Mouse (Mus musculus): ENCODE results near the gene Rel. TPM values are rescaled to one million over a fixed set of nuclear protein-coding genes. Genes with fewer than 3 reads are reported as not detected.
A peak's percentile ranks its signal among the peaks of the same experiment; 100 is the strongest.
"Not testable (repeated sequence)": the region's sequence is repeated elsewhere in the genome, so short reads cannot be mapped to it uniquely, and the experiment has no call there.

Gene Rel
- polyA plus RNA-seq (2016; fragmentation: Nextera tagmentation; extraction: Ambion mirVana): 1.2 and 1.8 TPM in 2 replicates

GRCm38 (mm10) chr11:23770760-23771506 lies at the start of gene Rel:
Gene Rel (minus strand): TSS chr11:23770970.
- WGBS: under 1% methylated on average over 72 of the region's 88 CpGs
- no peaks in the 10 kb centered on the region for H3K27me3 ChIP-seq (ENCODE audit: insufficient read depth, poor library complexity, severe bottlenecking)
- H3K27ac ChIP-seq: peak within 1 kb of the TSS; percentile 95
- H3K4me1 ChIP-seq: peaks cover 5% of the 10 kb centered on the region; the same call in 1 of the 2 replicates
- H3K9me3 ChIP-seq: no peaks in the 10 kb centered on the region
- DNase-seq (ENCODE audit: low spot score): peak; percentile 93
- peak within 1 kb of the TSS; percentile 79 for H3K4me3 ChIP-seq
- H3K36me3 ChIP-seq: no peaks in the 10 kb centered on the region

- Histone ChIP-seq H3K27ac (no peak overlapping the region), H3K27me3 (ENCODE audit: insufficient read depth, poor library complexity, severe bottlenecking) (no peaks in the 10 kb centered on the region), H3K9me3 (no peaks in the 10 kb centered on the region), H3K4me1 (no peaks in the 10 kb centered on the region), H3K36me3 (no peaks in the 10 kb centered on the region), H3K4me3 (no peak overlapping the region)
- WGBS: 76% methylated on average over 1 of the region's 1 CpGs
- no peak for DNase-seq (ENCODE audit: low spot score)
Observed at GRCm38 (mm10) chr11:23818745-23819144, 48.0 kb upstream of the Rel start.

GRCm38 (mm10) chr11:23810741-23811140 lies 40.0 kb upstream of the Rel start:
- Histone ChIP-seq H3K27me3 (ENCODE audit: insufficient read depth, poor library complexity, severe bottlenecking) (no peaks in the 10 kb centered on the region), H3K9me3 (no peaks in the 10 kb centered on the region), H3K4me1 (0 out of 2 replicates have a peak, but pooled peaks cover under 1% of the 10 kb centered on the region), H3K4me3 (no peak overlapping the region), H3K36me3 (no peaks in the 10 kb centered on the region), H3K27ac (no peak overlapping the region)
- no peak for DNase-seq (ENCODE audit: low spot score)
- WGBS: 39% methylated on average over 2 of the region's 2 CpGs

GRCm38 (mm10) chr11:23805716-23806115 lies 34.9 kb upstream of the Rel start:
- no peak overlapping the region for H3K27ac ChIP-seq
- no peaks in the 10 kb centered on the region for H3K9me3 ChIP-seq
- DNase-seq (ENCODE audit: low spot score): no peak
- H3K4me3 ChIP-seq: no peak overlapping the region
- no peaks in the 10 kb centered on the region; the same call in 1 of the 2 replicates for H3K27me3 ChIP-seq (ENCODE audit: insufficient read depth, poor library complexity, severe bottlenecking)
- H3K36me3 ChIP-seq: no peaks in the 10 kb centered on the region
- 0 out of 2 replicates have a peak, but pooled peaks cover 5% of the 10 kb centered on the region for H3K4me1 ChIP-seq
- 54% methylated on average over 3 of the region's 3 CpGs for WGBS

GRCm38 (mm10) chr11:23803136-23803535 lies 32.4 kb upstream of the Rel start:
- no peaks in the 10 kb centered on the region for H3K36me3 ChIP-seq
- H3K27ac ChIP-seq: no peak overlapping the region
- 0 out of 2 replicates have a peak, but pooled peaks cover 5% of the 10 kb centered on the region for H3K4me1 ChIP-seq
- DNase-seq (ENCODE audit: low spot score): no peak
- no peaks in the 10 kb centered on the region for H3K9me3 ChIP-seq
- no peaks in the 10 kb centered on the region; the same call in 1 of the 2 replicates for H3K27me3 ChIP-seq (ENCODE audit: insufficient read depth, poor library complexity, severe bottlenecking)
- no peak overlapping the region for H3K4me3 ChIP-seq
- 76% methylated on average over 7 of the region's 7 CpGs for WGBS

- H3K27me3 ChIP-seq (ENCODE audit: insufficient read depth, poor library complexity, severe bottlenecking): no peaks in the 10 kb centered on the region; the same call in 1 of the 2 replicates
- WGBS: 74% methylated on average over 1 of the region's 1 CpGs
- H3K4me1 ChIP-seq: 0 out of 2 replicates have a peak, but pooled peaks cover 5% of the 10 kb centered on the region
- no peaks in the 10 kb centered on the region for H3K36me3 ChIP-seq
- H3K9me3 ChIP-seq: no peaks in the 10 kb centered on the region
- DNase-seq (ENCODE audit: low spot score): no peak
- H3K27ac ChIP-seq: no peak overlapping the region
- no peak overlapping the region for H3K4me3 ChIP-seq
Observed at GRCm38 (mm10) chr11:23802256-23802655, 31.5 kb upstream of the Rel start.

GRCm38 (mm10) chr11:23801851-23802250 lies 31.1 kb upstream of the Rel start:
- Histone ChIP-seq H3K4me3 (no peak overlapping the region), H3K36me3 (no peaks in the 10 kb centered on the region), H3K9me3 (no peaks in the 10 kb centered on the region), H3K4me1 (0 out of 2 replicates have a peak, but pooled peaks cover 5% of the 10 kb centered on the region), H3K27ac (no peak overlapping the region), H3K27me3 (ENCODE audit: insufficient read depth, poor library complexity, severe bottlenecking) (no peaks in the 10 kb centered on the region; the same call in 1 of the 2 replicates)
- 72% methylated on average over 7 of the region's 7 CpGs for WGBS
- no peak for DNase-seq (ENCODE audit: low spot score)

- H3K4me3 ChIP-seq; H3K27me3 ChIP-seq (ENCODE audit: insufficient read depth, poor library complexity, severe bottlenecking); H3K27ac ChIP-seq; H3K4me1 ChIP-seq; H3K36me3 ChIP-seq; H3K9me3 ChIP-seq; DNase-seq (ENCODE audit: low spot score): not testable (repeated sequence)
- WGBS: 81% methylated on average over 5 of the region's 5 CpGs
Observed at GRCm38 (mm10) chr11:23783677-23784076, 12.9 kb upstream of the Rel start.

- Histone ChIP-seq H3K4me1 (no peaks in the 10 kb centered on the region), H3K27ac (no peak overlapping the region), H3K4me3 (no peak overlapping the region), H3K36me3 (no peaks in the 10 kb centered on the region), H3K27me3 (ENCODE audit: insufficient read depth, poor library complexity, severe bottlenecking) (no peaks in the 10 kb centered on the region), H3K9me3 (no peaks in the 10 kb centered on the region)
- 73% methylated on average over 5 of the region's 5 CpGs for WGBS
- DNase-seq (ENCODE audit: low spot score): no peak
Observed at GRCm38 (mm10) chr11:23783085-23783484, 12.3 kb upstream of the Rel start.

- DNase-seq (ENCODE audit: low spot score): no peak
- no peaks in the 10 kb centered on the region for H3K4me1 ChIP-seq
Observed at GRCm38 (mm10) chr11:23782038-23782437, 11.3 kb upstream of the Rel start.

GRCm38 (mm10) chr11:23778787-23779201 lies 8.0 kb upstream of the Rel start:
- Histone ChIP-seq H3K27ac (no peak overlapping the region), H3K36me3 (no peaks in the 10 kb centered on the region), H3K4me3 (no peak overlapping the region), H3K4me1 (no peaks in the 10 kb centered on the region), H3K27me3 (ENCODE audit: insufficient read depth, poor library complexity, severe bottlenecking) (no peaks in the 10 kb centered on the region), H3K9me3 (no peaks in the 10 kb centered on the region)
- DNase-seq (ENCODE audit: low spot score): no peak
- WGBS: 86% methylated on average over 8 of the region's 8 CpGs

More at GRCm38 (mm10) chr11:23782038-23782437, 11.3 kb upstream of the Rel start:
- no peaks in the 10 kb centered on the region for H3K9me3 ChIP-seq
- H3K36me3 ChIP-seq: no peaks in the 10 kb centered on the region
- H3K4me3 ChIP-seq: no peak overlapping the region
- WGBS: 67% methylated on average over 3 of the region's 3 CpGs
- no peak overlapping the region for H3K27ac ChIP-seq
- no peaks in the 10 kb centered on the region for H3K27me3 ChIP-seq (ENCODE audit: insufficient read depth, poor library complexity, severe bottlenecking)

- H3K27ac ChIP-seq: no peak overlapping the region
- H3K4me1 ChIP-seq: peaks cover 5% of the 10 kb centered on the region; the same call in 1 of the 2 replicates
- no peaks in the 10 kb centered on the region for H3K36me3 ChIP-seq
- WGBS: 16% methylated on average over 1 of the region's 1 CpGs
- H3K27me3 ChIP-seq (ENCODE audit: insufficient read depth, poor library complexity, severe bottlenecking): no peaks in the 10 kb centered on the region
- no peak overlapping the region for H3K4me3 ChIP-seq
- H3K9me3 ChIP-seq: no peaks in the 10 kb centered on the region
- DNase-seq (ENCODE audit: low spot score): no peak
Observed at GRCm38 (mm10) chr11:23772471-23772870, 1.7 kb upstream of the Rel start.

GRCm38 (mm10) chr11:23771507-23772097 lies 832 bp upstream of the Rel start:
- H3K36me3 ChIP-seq: no peaks in the 10 kb centered on the region
- no peaks in the 10 kb centered on the region for H3K9me3 ChIP-seq
- no peaks in the 10 kb centered on the region for H3K27me3 ChIP-seq (ENCODE audit: insufficient read depth, poor library complexity, severe bottlenecking)
- WGBS: 6% methylated on average over 21 of the region's 21 CpGs
- H3K27ac ChIP-seq: peak overlapping the region; percentile 95
- peaks cover 5% of the 10 kb centered on the region; the same call in 1 of the 2 replicates for H3K4me1 ChIP-seq
- DNase-seq (ENCODE audit: low spot score): no peak
- peak overlapping the region; percentile 79 for H3K4me3 ChIP-seq

All from heart, embryonic 10.5 days (tissue).